Mouse (Mus musculus) G1E-ER4 (cell line): ENCODE results near the gene Hoxc8. TPM values are rescaled to one million over a fixed set of nuclear protein-coding genes. Genes with fewer than 3 reads are reported as not detected.
A peak's percentile ranks its signal among the peaks of the same experiment; 100 is the strongest.

Experiments
- GATA1 ChIP-seq: IDR thresholded peaks from one replicate; pipeline ENCODE4 v1.8.0; 2012; ENCODE audit warnings: low read length, inconsistent platforms
- polyA plus RNA-seq: library from polyadenylated mRNA; stranded (reverse); fragments of >175 nt; gene quantifications from 2 replicates; pipeline ENCODE4 v1.2.3, GENCODE M21; 2012

Hoxc8 gene
- 3.7 and 3.8 TPM in 2 replicates for polyA plus RNA-seq

DNA sequence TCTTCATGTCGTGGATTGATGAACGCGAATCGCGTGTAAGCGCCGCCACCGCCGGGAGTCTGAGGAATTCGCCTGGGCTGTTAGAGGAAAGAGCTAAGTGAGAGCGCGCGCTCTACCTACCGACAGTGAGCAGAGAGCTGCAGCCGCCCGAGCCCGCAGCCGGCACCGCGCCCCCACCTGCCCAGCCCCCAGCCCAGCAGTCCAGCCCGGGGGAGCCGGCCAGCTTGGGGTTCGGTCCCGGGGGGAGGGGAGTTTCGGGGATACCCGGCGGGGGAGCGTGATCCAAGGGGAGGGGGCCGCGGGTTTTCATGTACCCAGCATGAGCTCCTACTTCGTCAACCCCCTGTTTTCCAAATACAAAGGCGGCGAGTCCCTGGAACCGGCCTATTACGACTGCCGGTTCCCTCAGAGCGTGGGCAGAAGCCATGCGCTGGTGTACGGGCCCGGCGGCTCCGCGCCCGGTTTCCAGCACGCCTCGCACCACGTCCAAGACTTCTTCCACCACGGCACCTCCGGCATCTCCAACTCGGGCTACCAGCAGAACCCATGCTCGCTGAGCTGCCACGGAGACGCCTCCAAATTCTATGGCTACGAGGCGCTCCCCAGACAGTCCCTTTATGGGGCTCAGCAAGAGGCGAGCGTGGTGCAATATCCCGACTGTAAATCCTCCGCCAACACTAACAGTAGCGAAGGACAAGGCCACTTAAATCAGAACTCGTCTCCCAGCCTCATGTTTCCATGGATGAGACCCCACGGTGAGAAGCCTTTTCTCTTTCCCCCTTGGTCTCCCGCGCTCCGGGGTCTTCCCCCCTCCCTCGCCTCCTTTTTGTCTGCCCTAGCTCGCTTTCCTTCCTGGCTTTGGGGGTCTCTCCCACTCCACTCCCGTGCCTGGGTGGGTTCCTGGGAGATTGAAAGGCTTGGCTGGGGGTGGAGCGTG lies at the start of gene Hoxc8:
Hoxc8 (plus strand) TSS at position 147 of the 937 bp plus-strand sequence.
- no peak for TF ChIP-seq GATA1

DNA sequence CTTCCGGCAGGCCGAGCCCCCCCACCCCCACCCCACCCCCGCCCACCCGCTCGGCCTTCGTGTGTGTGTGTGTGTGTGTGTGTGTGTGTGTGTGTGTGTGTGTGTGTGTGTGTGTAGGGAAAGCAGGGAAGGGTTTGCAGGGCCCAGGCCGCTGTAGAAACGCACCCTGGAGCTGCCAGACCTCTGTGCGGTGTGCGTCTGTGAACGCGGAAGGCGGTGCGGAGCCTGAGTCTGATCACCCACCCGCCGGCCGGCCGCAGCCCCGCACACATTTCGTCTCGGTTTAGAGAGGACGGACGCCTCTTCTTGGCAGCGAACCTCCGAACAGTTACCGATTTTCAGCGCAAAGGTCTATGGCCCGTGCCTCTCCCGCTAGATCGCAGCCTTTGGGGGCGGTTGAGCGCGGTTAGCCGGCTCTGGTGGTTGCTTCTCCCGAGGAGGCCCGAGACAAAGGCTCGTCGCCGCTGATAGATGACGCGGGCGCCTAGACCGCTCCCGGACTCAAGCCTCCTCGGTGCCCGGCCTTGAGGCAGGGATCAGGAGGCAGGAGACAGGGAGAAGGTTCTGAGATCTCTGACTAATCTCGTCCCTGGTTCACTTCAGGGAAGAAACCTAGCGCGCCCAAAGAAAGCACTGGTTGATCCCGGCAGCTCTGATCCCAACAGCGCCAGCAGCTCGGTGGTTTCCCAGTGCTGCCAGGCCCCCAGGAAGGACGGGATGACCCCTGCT lies 47.5 kb upstream of the Hoxc8 start:
- TF ChIP-seq GATA1: no peak

DNA sequence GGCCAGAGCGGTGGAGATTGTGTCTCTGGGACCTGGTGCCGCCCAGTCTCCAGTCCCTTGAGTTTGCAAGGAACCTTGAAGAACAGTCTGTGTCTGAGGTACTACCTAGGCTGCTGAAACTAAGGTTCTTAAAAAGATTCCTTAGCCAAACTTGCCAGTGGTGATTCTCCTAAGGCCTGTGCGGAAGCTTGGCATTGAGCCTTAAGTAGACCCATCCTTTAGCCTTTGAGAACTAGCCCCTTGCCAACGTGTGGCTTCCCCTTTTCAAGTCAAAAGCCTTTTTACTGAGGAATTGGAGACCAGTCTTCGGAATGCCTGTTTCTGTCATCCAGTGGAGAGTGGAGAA lies 47.0 kb upstream of the Hoxc8 start:
- no peak for TF ChIP-seq GATA1

DNA sequence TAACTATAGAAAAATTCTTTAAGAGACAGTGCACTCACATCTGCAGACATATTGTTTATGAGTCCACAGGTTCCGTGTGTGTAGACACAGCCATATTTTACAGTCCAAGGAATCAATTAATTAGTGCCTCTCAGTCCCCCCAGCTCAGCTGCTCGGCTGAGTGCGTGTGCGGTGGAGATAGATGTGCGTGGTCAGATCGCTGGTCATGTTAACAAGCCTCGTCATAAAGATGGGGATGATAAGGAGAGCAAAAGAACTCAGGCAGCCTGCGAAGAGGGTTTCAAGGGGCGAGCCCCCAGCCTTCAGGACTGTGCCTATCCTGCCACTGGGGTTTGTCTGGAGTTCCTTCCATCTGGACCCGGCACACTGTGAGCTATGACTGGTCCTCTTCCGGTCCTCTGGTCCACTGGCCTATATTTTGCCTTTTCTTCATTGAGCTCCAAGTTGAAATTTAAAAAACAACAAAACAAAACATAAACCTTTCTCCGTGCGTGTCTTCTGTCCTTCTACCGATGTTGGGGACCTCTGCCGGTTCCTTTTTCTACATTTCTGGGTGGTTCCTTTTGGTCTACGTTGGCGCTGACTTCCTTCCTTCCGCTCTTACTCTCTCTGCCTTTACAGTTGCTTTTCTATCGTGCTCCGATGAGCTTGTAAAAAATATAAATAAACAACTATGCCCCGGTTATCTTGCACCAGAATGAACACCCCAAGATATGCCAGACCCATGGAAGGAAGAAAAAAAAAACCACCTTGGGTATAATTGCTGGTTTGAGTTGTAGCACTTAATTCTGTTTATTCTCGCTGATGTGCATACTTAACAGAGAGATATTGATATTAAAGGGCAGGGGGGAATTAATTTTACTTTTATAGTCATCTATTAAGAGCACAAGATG lies 45.0 kb upstream of the Hoxc8 start:
- TF ChIP-seq GATA1: peak; percentile 69

DNA sequence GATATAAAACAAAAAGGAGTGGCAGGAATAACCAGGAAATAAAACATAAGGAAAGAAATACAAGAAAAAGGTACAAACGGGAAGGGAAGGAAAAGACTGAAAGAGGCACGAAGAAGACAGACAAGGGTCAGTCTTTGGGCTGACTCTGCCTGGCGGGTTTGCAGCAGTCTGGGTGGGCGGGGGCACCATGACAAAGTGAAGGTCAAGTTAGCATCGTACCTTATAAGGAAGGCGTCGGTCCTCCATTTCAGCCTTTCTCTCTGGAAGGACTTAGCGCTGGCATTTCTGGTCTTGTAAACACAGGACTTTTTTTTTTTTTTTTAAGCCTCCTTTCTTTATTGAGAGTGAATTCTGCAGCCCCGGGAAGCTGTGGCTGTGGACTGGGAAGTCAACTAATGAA lies 43.1 kb upstream of the Hoxc8 start:
- no peak for TF ChIP-seq GATA1

DNA sequence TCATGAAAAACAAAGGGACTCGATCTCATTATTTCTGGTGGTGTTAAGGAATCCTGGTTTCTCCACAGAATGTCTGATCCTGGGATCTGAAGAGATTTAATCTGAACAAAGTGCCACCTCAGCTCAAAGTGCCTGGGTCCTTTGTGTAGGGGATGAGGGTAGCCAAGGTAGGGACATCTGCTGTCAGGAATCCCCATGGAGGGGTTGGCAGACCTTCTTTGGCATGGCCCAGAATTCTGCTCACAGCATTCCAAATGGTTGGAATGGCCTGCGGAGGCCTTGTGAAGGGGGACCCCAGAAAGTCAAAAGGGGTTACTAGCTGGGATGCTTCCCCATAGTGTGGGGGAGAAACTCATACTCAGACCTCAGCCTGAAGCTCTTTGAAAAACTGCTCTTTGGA lies 41.6 kb upstream of the Hoxc8 start:
- no peak for TF ChIP-seq GATA1

DNA sequence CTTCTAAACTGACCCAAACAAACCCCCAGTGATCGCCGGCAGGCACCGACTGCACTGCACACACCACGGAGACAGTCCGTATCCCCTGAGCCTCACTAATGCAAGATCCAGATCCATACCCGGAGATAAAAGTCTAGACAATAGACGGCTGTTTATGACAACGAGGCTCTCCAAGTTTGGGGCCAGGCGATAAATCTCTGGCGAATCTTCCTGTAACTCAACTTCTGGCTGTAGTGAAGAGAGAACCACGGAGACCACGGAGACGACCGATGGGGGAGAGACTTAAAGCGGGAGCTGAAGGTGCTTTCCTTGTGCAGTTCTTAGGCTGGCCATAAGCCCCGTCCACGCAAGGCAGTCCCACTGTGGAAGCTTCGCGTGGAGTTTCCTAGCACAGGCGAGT lies 40.7 kb upstream of the Hoxc8 start:
- TF ChIP-seq GATA1: no peak

DNA sequence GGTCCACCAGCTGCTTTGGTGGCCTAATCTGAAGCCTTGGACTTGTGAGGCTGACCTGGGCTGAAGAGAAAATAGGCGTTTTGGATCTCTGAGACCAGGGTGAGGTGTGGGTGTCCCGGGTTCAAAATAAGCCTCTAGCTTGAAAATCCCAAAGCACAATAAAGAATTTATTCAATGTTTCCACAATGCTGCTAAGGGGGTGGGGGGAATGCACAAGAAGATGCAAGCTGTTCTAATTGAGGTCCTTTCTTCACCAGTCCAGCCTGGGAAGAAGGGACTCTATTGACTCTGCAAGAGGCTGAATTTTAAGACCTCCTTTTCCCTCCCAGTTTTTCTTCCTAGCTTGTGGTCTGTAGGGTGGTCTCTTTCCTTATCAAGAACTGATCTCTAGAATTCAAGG lies 39.5 kb upstream of the Hoxc8 start:
- no peak for TF ChIP-seq GATA1

DNA sequence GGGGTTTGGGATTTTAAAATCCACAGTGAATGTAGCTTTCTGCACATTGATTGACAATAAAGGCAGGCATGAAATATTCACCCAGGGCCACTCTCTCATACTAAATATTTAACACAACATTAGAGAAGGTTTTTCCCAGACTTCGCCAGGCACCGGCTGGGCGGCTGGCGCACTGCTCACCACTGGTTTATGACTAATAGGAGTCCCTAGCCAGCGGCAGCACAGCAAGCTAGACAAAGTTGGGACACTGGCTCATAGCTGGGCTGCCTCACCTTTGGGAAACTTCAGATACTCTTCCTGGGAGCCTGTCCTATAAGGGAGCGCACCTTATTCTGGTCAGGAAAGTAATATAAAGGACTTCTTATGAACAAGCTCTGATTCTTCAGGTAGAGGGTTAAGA lies 36.8 kb upstream of the Hoxc8 start:
- TF ChIP-seq GATA1: no peak

DNA sequence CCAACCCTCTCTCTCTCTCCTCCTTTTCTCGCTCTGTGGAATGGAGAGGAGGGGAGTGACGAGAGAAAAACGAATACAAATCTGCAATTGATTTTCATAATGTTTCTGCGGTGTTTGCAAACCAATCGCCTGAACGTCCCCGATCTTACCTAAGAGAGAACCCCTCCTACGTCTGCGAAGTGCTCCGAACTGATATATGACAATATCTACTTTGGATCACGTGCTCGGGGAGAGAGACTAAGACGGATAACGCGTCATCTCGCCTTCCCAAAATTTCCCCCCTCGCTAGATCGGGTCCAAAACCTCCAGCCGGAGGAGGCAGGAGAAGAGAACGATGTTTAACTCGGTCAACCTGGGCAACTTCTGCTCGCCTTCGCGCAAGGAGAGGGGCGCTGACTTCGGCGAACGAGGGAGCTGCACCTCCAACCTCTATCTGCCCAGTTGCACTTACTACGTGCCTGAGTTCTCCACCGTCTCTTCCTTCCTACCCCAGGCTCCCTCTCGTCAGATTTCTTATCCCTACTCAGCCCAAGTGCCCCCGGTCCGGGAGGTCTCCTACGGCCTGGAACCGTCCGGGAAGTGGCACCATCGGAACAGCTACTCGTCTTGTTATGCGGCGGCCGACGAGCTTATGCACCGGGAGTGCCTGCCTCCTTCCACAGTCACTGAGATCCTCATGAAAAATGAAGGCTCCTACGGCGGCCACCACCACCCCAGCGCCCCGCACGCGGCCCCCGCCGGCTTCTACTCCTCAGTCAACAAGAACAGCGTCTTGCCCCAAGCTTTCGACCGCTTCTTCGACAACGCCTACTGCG lies 36.0 kb upstream of the Hoxc8 start, which contains the start of gene Hoxc11:
Hoxc11 (plus strand) TSS at position 236 of the 815 bp plus-strand sequence.
- no peak for TF ChIP-seq GATA1

DNA sequence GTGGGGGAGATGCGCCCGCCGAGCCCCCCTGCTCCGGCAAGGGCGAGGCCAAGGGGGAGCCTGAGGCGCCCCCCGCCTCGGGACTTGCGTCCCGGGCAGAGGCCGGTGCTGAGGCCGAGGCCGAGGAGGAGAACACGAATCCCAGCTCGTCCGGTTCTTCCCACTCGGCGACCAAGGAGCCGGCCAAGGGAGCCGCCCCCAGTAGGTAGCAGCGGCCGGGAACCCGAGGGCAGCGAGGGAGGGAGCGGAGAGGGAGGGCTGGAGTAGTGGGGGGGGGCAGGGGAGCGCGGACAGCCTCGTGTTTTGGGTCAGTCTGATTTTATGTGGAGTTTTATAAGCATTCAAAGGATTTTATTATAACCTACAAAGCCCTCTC lies 35.4 kb upstream of the Hoxc8 start:
- TF ChIP-seq GATA1: no peak

DNA sequence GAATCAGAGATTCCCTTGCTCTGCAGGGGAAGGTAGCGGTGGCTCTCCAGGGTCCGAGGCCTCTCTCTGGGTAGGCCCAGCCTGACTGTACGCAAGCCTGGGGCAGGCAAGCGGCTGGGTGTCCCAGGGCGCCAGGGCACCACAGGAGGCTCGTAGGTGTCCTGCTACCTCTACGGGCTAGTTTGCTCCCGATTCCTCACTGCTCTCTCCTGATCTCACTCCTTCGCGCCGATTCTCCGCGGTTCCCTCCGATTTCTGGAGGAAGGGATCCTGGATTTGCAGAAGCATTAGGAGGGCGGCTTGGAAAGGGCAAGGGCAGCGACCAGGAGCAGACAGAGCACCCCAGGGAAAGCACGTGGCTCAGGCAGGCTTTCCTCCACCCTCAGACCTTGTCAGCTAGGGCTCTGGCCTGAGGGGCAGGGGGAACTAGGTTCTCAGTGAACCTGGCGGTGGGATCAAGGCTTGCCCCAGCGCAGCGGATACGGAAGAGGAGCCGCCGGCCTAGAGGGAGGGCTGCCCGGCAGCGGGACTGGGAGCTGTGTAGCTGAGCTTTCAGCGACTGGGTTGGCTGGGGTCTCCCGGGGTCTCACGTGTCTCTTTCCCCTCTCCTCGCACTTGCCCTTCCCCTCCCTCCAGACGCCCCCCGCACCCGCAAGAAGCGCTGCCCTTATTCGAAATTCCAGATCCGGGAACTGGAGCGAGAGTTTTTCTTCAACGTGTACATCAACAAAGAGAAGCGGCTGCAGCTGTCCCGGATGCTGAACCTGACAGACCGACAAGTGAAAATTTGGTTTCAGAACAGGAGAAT lies 34.4 kb upstream of the Hoxc8 start:
- TF ChIP-seq GATA1: no peak

DNA sequence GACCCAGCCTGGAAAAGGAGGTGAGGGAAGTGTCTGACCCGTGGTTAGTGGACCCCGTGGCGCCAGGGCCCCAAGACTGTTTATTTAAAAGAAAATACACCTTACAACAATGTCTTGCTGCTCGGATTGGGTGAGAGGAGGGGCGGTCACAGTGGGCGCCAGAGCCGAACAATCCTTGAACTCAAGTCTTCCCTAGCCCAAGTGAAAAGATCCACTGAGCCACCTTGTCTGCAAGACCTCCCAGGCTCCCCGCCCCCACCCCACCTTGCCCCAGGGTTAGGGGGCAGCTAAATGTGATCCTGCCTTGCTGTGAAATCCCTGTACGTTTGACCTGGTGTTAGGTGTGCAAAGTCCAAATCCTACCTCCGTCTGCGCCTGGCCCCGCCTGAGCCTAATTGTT lies 33.5 kb upstream of the Hoxc8 start:
- TF ChIP-seq GATA1: no peak

DNA sequence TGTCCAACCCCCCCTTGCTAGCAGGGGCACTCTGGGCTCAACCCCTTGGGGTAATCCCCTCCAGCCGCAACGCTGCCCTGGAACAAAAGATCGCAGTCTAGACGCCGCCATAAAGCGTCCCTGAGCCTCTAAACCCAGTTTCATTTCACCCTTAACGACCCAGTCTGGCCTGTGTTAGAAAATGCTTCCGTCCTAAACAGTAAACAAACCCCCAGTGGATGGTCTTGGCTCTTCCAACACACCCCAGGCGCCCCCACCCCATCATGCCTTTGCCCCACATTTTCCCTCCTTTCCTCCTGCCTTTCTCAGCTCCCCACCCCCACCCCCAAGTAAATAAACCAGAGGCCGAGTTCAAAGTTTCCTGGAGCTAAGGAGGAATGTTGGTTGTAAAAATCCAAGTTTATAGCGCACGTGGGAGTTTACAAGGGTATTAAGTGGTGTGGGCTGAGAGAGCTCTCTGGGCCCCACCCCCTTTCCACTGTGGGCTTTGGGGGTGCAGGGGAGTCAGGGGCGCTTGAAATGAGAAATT lies 30.7 kb upstream of the Hoxc8 start:
- no peak for TF ChIP-seq GATA1
